Mouse (Mus musculus) limb, embryonic 11.5 days (tissue): ENCODE measurements around the gene Epb41l1. TPM values are rescaled to one million over a fixed set of nuclear protein-coding genes. Genes with fewer than 3 reads are reported as not detected.

Experiments
- ATAC-seq: fragments of 200-750 bp; cut with Nextera tagmentation; 2 replicates; pipeline ENCODE4 v1.8.0; 2017; ENCODE audit warnings: low read depth; ENCODE audit not compliant: insufficient number of reproducible peaks, low FRiP score, low TSS enrichment
- DNase-seq: peaks from one replicate; pipeline ENCODE4 v3.0.0-alpha.2; 2015; ENCODE audit warnings: low spot score
- H3K27ac ChIP-seq: fragments of 300-500 bp; sonication (generic); replicated peaks from 2 replicates; pipeline ENCODE4 v1.5.1; 2014; ENCODE audit warnings: low read depth, mild to moderate bottlenecking, low read length
- H3K27me3 ChIP-seq: fragments of 300-500 bp; sonication (generic); 2 replicates; pipeline ENCODE4 v1.6.1; 2014; ENCODE audit warnings: mild to moderate bottlenecking, low read length, mixed read lengths; ENCODE audit not compliant: control insufficient read depth, insufficient read depth
- H3K36me3 ChIP-seq: fragments of 300-500 bp; sonication (generic); 2 replicates; pipeline ENCODE4 v1.6.1; 2014; ENCODE audit warnings: mild to moderate bottlenecking, low read length, moderate library complexity, mixed read lengths; ENCODE audit not compliant: control insufficient read depth, insufficient read depth
- H3K4me1 ChIP-seq: fragments of 300-500 bp; sonication (generic); 2 replicates; pipeline ENCODE4 v1.6.1; 2014; ENCODE audit warnings: low read length, mixed read lengths; ENCODE audit not compliant: control insufficient read depth, insufficient read depth
- H3K4me2 ChIP-seq: fragments of 300-500 bp; sonication (generic); 2 replicates; pipeline ENCODE4 v1.6.1; 2014; ENCODE audit warnings: low read depth, mild to moderate bottlenecking, moderate library complexity; ENCODE audit not compliant: severe bottlenecking
- H3K4me3 ChIP-seq: fragments of 300-500 bp; sonication (generic); 2 replicates; pipeline ENCODE4 v1.5.1; 2014; ENCODE audit warnings: low read depth, low read length
- H3K9ac ChIP-seq: fragments of 300-500 bp; sonication (generic); 2 replicates; pipeline ENCODE4 v1.6.1; 2014; ENCODE audit warnings: mild to moderate bottlenecking, low read length
- H3K9me3 ChIP-seq: fragments of 300-500 bp; sonication (generic); 2 replicates; pipeline ENCODE4 v1.6.1; 2016; ENCODE audit warnings: low read length; ENCODE audit not compliant: control insufficient read depth
- WGBS: fragments of 180-500 bp; shearing (Covaris S2); extraction: QIAGEN DNeasy Blood & Tissue Kit; methylation state at CpG from one replicate; pipeline ENCODE4 v1.1.7; 2014; 5-methylcytosine and 5-hydroxymethylcytosine counted together
- polyA plus RNA-seq: library from polyadenylated mRNA; unstranded; fragments of >200 nt; fragmentation: Nextera tagmentation; extraction: Ambion mirVana; gene quantifications from 2 replicates; pipeline ENCODE4 v1.2.1, GENCODE M21; 2014

Epb41l1 gene
- polyA plus RNA-seq, 1 experiment from 2014 or later: 2.1 TPM

GRCm38 (mm10) chr2:156522994-156523393 is 102.3 kb downstream of the Epb41l1 start:
- Histone ChIP-seq H3K9ac (no peak overlapping the region), H3K4me2 (no peak overlapping the region), H3K4me1 (no peaks in the 10 kb centered on the region), H3K27ac (no peak overlapping the region), H3K4me3 (no peak overlapping the region), H3K9me3 (no peaks in the 10 kb centered on the region), H3K36me3 (no peaks in the 10 kb centered on the region), H3K27me3 (no peaks in the 10 kb centered on the region)
- 89% methylated on average over 11 of the region's 11 CpGs for WGBS
- DNase-seq (no peak), ATAC-seq (no peak)

- H3K4me2 ChIP-seq: no peak overlapping the region
- 55% methylated on average over 3 of the region's 3 CpGs for WGBS
- ATAC-seq (no peak), DNase-seq (no peak)
- H3K4me3 ChIP-seq: no peak overlapping the region
- no peaks in the 10 kb centered on the region for H3K36me3 ChIP-seq
- H3K27ac ChIP-seq: no peak overlapping the region
- H3K9ac ChIP-seq: no peak overlapping the region
- H3K27me3 ChIP-seq: no peaks in the 10 kb centered on the region
- H3K4me1 ChIP-seq: no peaks in the 10 kb centered on the region
- no peaks in the 10 kb centered on the region for H3K9me3 ChIP-seq
Observed at GRCm38 (mm10) chr2:156524078-156524477, 103.4 kb downstream of the Epb41l1 start.

- no peak overlapping the region for H3K27ac ChIP-seq
- H3K4me2 ChIP-seq: no peak overlapping the region
- H3K27me3 ChIP-seq: no peaks in the 10 kb centered on the region
- H3K36me3 ChIP-seq: peaks cover under 1% of the 10 kb centered on the region; the same call in 1 of the 2 replicates
- DNase-seq: no peak
- no peak for ATAC-seq
- WGBS: 54% methylated on average over 2 of the region's 2 CpGs
- no peaks in the 10 kb centered on the region for H3K9me3 ChIP-seq
- no peaks in the 10 kb centered on the region for H3K4me1 ChIP-seq
- no peak overlapping the region for H3K9ac ChIP-seq
- no peak overlapping the region for H3K4me3 ChIP-seq
Observed at GRCm38 (mm10) chr2:156529726-156530125, 109.0 kb downstream of the Epb41l1 start.

GRCm38 (mm10) chr2:156533160-156533559 is 112.5 kb downstream of the Epb41l1 start:
- no peak overlapping the region for H3K27ac ChIP-seq
- H3K4me3 ChIP-seq: no peak overlapping the region
- H3K9me3 ChIP-seq: no peaks in the 10 kb centered on the region
- no peak for ATAC-seq
- H3K4me2 ChIP-seq: no peak overlapping the region
- no peak overlapping the region for H3K9ac ChIP-seq
- no peaks in the 10 kb centered on the region for H3K27me3 ChIP-seq
- H3K4me1 ChIP-seq: no peaks in the 10 kb centered on the region
- WGBS: 84% methylated on average over 2 of the region's 2 CpGs
- peaks cover 2% of the 10 kb centered on the region; the same call in 1 of the 2 replicates for H3K36me3 ChIP-seq
- no peak for DNase-seq

- Histone ChIP-seq H3K9ac (no peak overlapping the region), H3K4me3 (no peak overlapping the region), H3K27me3 (no peaks in the 10 kb centered on the region), H3K4me1 (no peaks in the 10 kb centered on the region), H3K27ac (no peak overlapping the region), H3K9me3 (no peaks in the 10 kb centered on the region), H3K36me3 (peaks cover 2% of the 10 kb centered on the region; the same call in 1 of the 2 replicates), H3K4me2 (no peak overlapping the region)
- ATAC-seq (no peak), DNase-seq (no peak)
- 88% methylated on average over 7 of the region's 7 CpGs for WGBS
Observed at GRCm38 (mm10) chr2:156538817-156539555, 118.3 kb downstream of the Epb41l1 start.

- Histone ChIP-seq H3K9me3 (no peaks in the 10 kb centered on the region), H3K4me2 (no peak overlapping the region), H3K27ac (no peak overlapping the region), H3K4me3 (no peak overlapping the region), H3K36me3 (no peaks in the 10 kb centered on the region), H3K4me1 (no peaks in the 10 kb centered on the region), H3K27me3 (no peaks in the 10 kb centered on the region), H3K9ac (no peak overlapping the region)
- DNase-seq (no peak), ATAC-seq (no peak)
- whole genome bisulfite sequencing: 80% methylated on average over 7 of the region's 7 CpGs
Observed at GRCm38 (mm10) chr2:156540991-156541390, 120.3 kb downstream of the Epb41l1 start.

- H3K4me2 ChIP-seq: no peak overlapping the region
- H3K27ac ChIP-seq: no peak overlapping the region
- no peak for ATAC-seq
- no peak for DNase-seq
- H3K4me3 ChIP-seq: no peak overlapping the region
- WGBS: 74% methylated on average over 8 of the region's 8 CpGs
- H3K36me3 ChIP-seq: no peaks in the 10 kb centered on the region
- no peaks in the 10 kb centered on the region for H3K27me3 ChIP-seq
- H3K9ac ChIP-seq: no peak overlapping the region
- no peaks in the 10 kb centered on the region for H3K9me3 ChIP-seq
- no peaks in the 10 kb centered on the region for H3K4me1 ChIP-seq
Observed at GRCm38 (mm10) chr2:156542410-156542809, 121.7 kb downstream of the Epb41l1 start.

GRCm38 (mm10) chr2:156543804-156544203 is 123.1 kb downstream of the Epb41l1 start:
- no peak overlapping the region for H3K27ac ChIP-seq
- no peaks in the 10 kb centered on the region for H3K9me3 ChIP-seq
- H3K27me3 ChIP-seq: no peaks in the 10 kb centered on the region
- WGBS: 74% methylated on average over 3 of the region's 3 CpGs
- no peak overlapping the region for H3K4me2 ChIP-seq
- H3K9ac ChIP-seq: no peak overlapping the region
- H3K36me3 ChIP-seq: no peaks in the 10 kb centered on the region
- ATAC-seq: no peak
- no peak overlapping the region for H3K4me3 ChIP-seq
- DNase-seq: no peak
- peaks cover 5% of the 10 kb centered on the region for H3K4me1 ChIP-seq
